Mouse (Mus musculus): ENCODE measurements at regions not wholly inside any gene's neighbourhood (a gene's known extent, or its start where the extent isn't known, plus 50 kb on each side); places are given as distances from the start of the nearest gene placed in this dataset.

- no peak overlapping the region for H3ac ChIP-seq (ENCODE audit: control insufficient read depth, insufficient read length, low read depth)
- TF ChIP-seq MYOD1 (IDR thresholded peaks at IDR 0.05; ENCODE audit: control insufficient read depth, insufficient read length, low read depth): no peak
- no peak for TF ChIP-seq MYOG (IDR thresholded peaks at IDR 0.05; ENCODE audit: control insufficient read depth, extremely low read depth, insufficient read length)
- no peak for TF ChIP-seq FOSL1 (IDR thresholded peaks at IDR 0.05; ENCODE audit: insufficient read depth, low read length, poor library complexity, severe bottlenecking)
- TF ChIP-seq MAX (IDR thresholded peaks at IDR 0.05): no peak
- TF ChIP-seq USF1 (IDR thresholded peaks at IDR 0.05; ENCODE audit: low read depth): no peak
- TF ChIP-seq CEBPB (IDR thresholded peaks at IDR 0.05; ENCODE audit: low read depth): no peak
- no peak for TF ChIP-seq CTCF (IDR thresholded peaks at IDR 0.05; ENCODE audit: control insufficient read depth, insufficient read depth, insufficient read length)
These were observed 195.2 kb upstream of the Hs6st1 start for GRCm38 (mm10) chr1:35873038-35873437.

DNA sequence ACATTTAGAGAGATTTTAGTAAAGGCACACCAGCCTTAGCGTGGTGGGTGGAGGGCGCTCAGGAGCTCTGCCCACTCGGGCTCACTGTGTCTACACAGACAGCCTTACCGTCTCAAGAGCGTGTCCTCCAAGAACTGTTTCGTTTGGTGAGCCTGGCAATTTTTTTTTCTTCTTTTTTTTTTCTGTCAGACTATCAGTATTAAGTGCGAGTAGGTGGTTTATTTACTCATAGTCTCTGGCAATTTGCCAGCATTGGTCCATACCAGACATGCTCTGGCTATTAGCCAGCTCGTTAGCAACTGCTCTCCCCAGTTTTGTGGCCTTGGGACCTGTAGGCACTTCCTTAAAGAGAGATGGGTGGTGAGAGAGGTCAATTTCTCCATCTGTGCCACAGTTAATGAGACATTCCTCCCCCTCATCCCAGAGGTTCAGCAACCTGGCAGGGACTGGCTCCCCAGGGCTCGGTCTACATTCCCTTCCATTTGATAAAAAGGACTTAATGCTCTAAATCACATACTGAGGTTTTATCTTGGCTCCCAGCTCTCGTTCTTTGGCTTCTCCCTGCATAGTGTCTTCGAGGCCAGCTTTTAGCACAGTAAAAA, 192.9 kb upstream of the Hs6st1 start:
- H3K79me3 ChIP-seq (ENCODE audit: low read depth): no peaks in the 10 kb centered on the region
- H3ac ChIP-seq (ENCODE audit: control insufficient read depth, insufficient read length, low read depth): no peak overlapping the region
- no peak overlapping the region for H3K4me3 ChIP-seq (ENCODE audit: insufficient read depth, poor library complexity, severe bottlenecking)
- no peak for TF ChIP-seq CEBPB (IDR thresholded peaks at IDR 0.05; ENCODE audit: low read depth)
- no peak for TF ChIP-seq MAX (IDR thresholded peaks at IDR 0.05)
- no peak for TF ChIP-seq MYOD1 (IDR thresholded peaks at IDR 0.05; ENCODE audit: control insufficient read depth, insufficient read length, low read depth)
- no peak for TF ChIP-seq FOSL1 (IDR thresholded peaks at IDR 0.05; ENCODE audit: insufficient read depth, low read length, poor library complexity, severe bottlenecking)
- no peak for TF ChIP-seq USF1 (IDR thresholded peaks at IDR 0.05; ENCODE audit: low read depth)
- no peak for TF ChIP-seq MYOG (IDR thresholded peaks at IDR 0.05; ENCODE audit: control insufficient read depth, extremely low read depth, insufficient read length)
- TF ChIP-seq CTCF (IDR thresholded peaks at IDR 0.05; ENCODE audit: control insufficient read depth, insufficient read depth, insufficient read length): no peak
- H3K27me3 ChIP-seq (ENCODE audit: control insufficient read depth, insufficient read depth, insufficient read length): no peaks in the 10 kb centered on the region
- no peaks in the 10 kb centered on the region for H3K36me3 ChIP-seq (ENCODE audit: control insufficient read depth, insufficient read depth)
- H3K79me2 ChIP-seq (ENCODE audit: control insufficient read depth, insufficient read depth): no peaks in the 10 kb centered on the region

More at GRCm38 (mm10) chr1:35873038-35873437, 195.2 kb upstream of the Hs6st1 start:
- H3K79me3 ChIP-seq (ENCODE audit: low read depth): no peaks in the 10 kb centered on the region
- no peaks in the 10 kb centered on the region for H3K79me2 ChIP-seq (ENCODE audit: control insufficient read depth, insufficient read depth)
- H3K27me3 ChIP-seq (ENCODE audit: control insufficient read depth, insufficient read depth, insufficient read length): no peaks in the 10 kb centered on the region
- H3K4me3 ChIP-seq (ENCODE audit: insufficient read depth, poor library complexity, severe bottlenecking): no peak overlapping the region
- H3K36me3 ChIP-seq (ENCODE audit: control insufficient read depth, insufficient read depth): no peaks in the 10 kb centered on the region

GRCm38 (mm10) chr1:35878426-35878825, 189.8 kb upstream of the Hs6st1 start:
- Histone ChIP-seq H3K79me2 (ENCODE audit: control insufficient read depth, insufficient read depth) (no peaks in the 10 kb centered on the region), H3K27me3 (ENCODE audit: control insufficient read depth, insufficient read depth, insufficient read length) (no peaks in the 10 kb centered on the region), H3ac (ENCODE audit: control insufficient read depth, insufficient read length, low read depth) (no peak overlapping the region), H3K36me3 (ENCODE audit: control insufficient read depth, insufficient read depth) (no peaks in the 10 kb centered on the region), H3K4me3 (ENCODE audit: insufficient read depth, poor library complexity, severe bottlenecking) (no peak overlapping the region), H3K79me3 (ENCODE audit: low read depth) (no peaks in the 10 kb centered on the region)
- no peak for TF ChIP-seq CEBPB (IDR thresholded peaks at IDR 0.05; ENCODE audit: low read depth)
- no peak for TF ChIP-seq CTCF (IDR thresholded peaks at IDR 0.05; ENCODE audit: control insufficient read depth, insufficient read depth, insufficient read length)
- no peak for TF ChIP-seq FOSL1 (IDR thresholded peaks at IDR 0.05; ENCODE audit: insufficient read depth, low read length, poor library complexity, severe bottlenecking)
- no peak for TF ChIP-seq MAX (IDR thresholded peaks at IDR 0.05)
- TF ChIP-seq USF1 (IDR thresholded peaks at IDR 0.05; ENCODE audit: low read depth): no peak
- no peak for TF ChIP-seq MYOG (IDR thresholded peaks at IDR 0.05; ENCODE audit: control insufficient read depth, extremely low read depth, insufficient read length)
- no peak for TF ChIP-seq MYOD1 (IDR thresholded peaks at IDR 0.05; ENCODE audit: control insufficient read depth, insufficient read length, low read depth)

- H3K36me3 ChIP-seq (ENCODE audit: control insufficient read depth, insufficient read depth): no peaks in the 10 kb centered on the region
- H3K4me3 ChIP-seq (ENCODE audit: insufficient read depth, poor library complexity, severe bottlenecking): no peak overlapping the region
- no peaks in the 10 kb centered on the region for H3K79me3 ChIP-seq (ENCODE audit: low read depth)
- TF ChIP-seq CTCF (IDR thresholded peaks at IDR 0.05; ENCODE audit: control insufficient read depth, insufficient read depth, insufficient read length) (no peak), FOSL1 (IDR thresholded peaks at IDR 0.05; ENCODE audit: insufficient read depth, low read length, poor library complexity, severe bottlenecking) (no peak), MYOG (IDR thresholded peaks at IDR 0.05; ENCODE audit: control insufficient read depth, extremely low read depth, insufficient read length) (no peak), MAX (IDR thresholded peaks at IDR 0.05) (no peak), USF1 (IDR thresholded peaks at IDR 0.05; ENCODE audit: low read depth) (no peak), CEBPB (IDR thresholded peaks at IDR 0.05; ENCODE audit: low read depth) (no peak), MYOD1 (IDR thresholded peaks at IDR 0.05; ENCODE audit: control insufficient read depth, insufficient read length, low read depth) (no peak)
- no peak overlapping the region for H3ac ChIP-seq (ENCODE audit: control insufficient read depth, insufficient read length, low read depth)
- H3K79me2 ChIP-seq (ENCODE audit: control insufficient read depth, insufficient read depth): no peaks in the 10 kb centered on the region
- H3K27me3 ChIP-seq (ENCODE audit: control insufficient read depth, insufficient read depth, insufficient read length): no peaks in the 10 kb centered on the region
These were observed 188.7 kb upstream of the Hs6st1 start for GRCm38 (mm10) chr1:35879388-35880093.

DNA sequence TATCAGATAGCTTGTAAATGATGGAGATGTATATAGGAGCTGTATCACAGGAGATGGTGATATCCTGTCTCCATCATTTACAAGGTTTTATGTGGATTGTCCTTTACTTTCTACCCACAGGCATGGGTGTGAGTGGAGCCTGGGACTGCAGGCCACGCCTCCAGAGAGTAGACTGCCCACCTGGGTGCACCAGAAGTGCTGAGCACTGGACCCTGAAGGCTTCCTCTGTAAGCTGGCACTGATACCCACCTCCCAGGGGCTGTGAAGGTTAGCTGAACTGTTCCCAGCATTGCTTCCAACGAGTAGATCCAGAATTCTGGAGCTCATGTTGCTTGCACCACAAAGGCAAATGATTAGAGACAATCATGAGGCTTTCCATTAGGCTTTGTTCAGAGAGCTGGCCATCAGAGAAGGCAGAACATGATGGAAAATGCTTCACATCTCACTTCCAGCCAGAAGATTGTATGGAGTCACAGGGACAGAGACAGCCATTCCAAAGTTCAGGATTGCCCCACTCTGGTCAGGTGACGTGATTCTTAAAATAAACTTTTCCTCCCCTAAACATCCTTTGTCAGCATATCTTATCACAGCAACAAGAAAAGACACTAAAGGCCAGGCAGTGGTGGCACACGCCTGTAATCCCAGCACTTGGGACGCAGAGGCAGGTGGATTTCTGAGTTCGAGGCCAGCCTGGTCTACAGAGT, 187.5 kb upstream of the Hs6st1 start:
- no peak for TF ChIP-seq MAX (IDR thresholded peaks at IDR 0.05)
- TF ChIP-seq FOSL1 (IDR thresholded peaks at IDR 0.05; ENCODE audit: insufficient read depth, low read length, poor library complexity, severe bottlenecking): no peak
- no peak for TF ChIP-seq CTCF (IDR thresholded peaks at IDR 0.05; ENCODE audit: control insufficient read depth, insufficient read depth, insufficient read length)
- TF ChIP-seq CEBPB (IDR thresholded peaks at IDR 0.05; ENCODE audit: low read depth): no peak
- TF ChIP-seq MYOD1 (IDR thresholded peaks at IDR 0.05; ENCODE audit: control insufficient read depth, insufficient read length, low read depth): no peak
- no peak for TF ChIP-seq USF1 (IDR thresholded peaks at IDR 0.05; ENCODE audit: low read depth)
- no peak for TF ChIP-seq MYOG (IDR thresholded peaks at IDR 0.05; ENCODE audit: control insufficient read depth, extremely low read depth, insufficient read length)
- H3K4me3 ChIP-seq (ENCODE audit: insufficient read depth, poor library complexity, severe bottlenecking): no peak overlapping the region
- no peaks in the 10 kb centered on the region for H3K79me2 ChIP-seq (ENCODE audit: control insufficient read depth, insufficient read depth)
- no peaks in the 10 kb centered on the region for H3K79me3 ChIP-seq (ENCODE audit: low read depth)
- no peaks in the 10 kb centered on the region for H3K36me3 ChIP-seq (ENCODE audit: control insufficient read depth, insufficient read depth)
- no peaks in the 10 kb centered on the region for H3K27me3 ChIP-seq (ENCODE audit: control insufficient read depth, insufficient read depth, insufficient read length)
- no peak overlapping the region for H3ac ChIP-seq (ENCODE audit: control insufficient read depth, insufficient read length, low read depth)

Data from C2C12 (cell line).